Mouse (Mus musculus): ENCODE results near the gene Krt20. TPM values are rescaled to one million over a fixed set of nuclear protein-coding genes. Genes with fewer than 3 reads are reported as not detected.

Krt20 gene
- 0.35 and 1.6 TPM in 2 replicates for polyA plus RNA-seq (2016; fragmentation: Nextera tagmentation; extraction: Ambion mirVana)

GRCm38 (mm10) chr11:99437972-99438371 lies at the start of gene Krt20:
Gene Krt20, minus strand, starts transcription at chr11:99438150.
- DNase-seq (ENCODE audit: low spot score): no peak
- WGBS: 62% methylated on average over 10 of the region's 10 CpGs
- Histone ChIP-seq H3K27ac (no peak within 1 kb of the TSS), H3K36me3 (no peaks in the 10 kb centered on the region), H3K4me3 (no peak within 1 kb of the TSS), H3K9me3 (no peaks in the 10 kb centered on the region), H3K27me3 (ENCODE audit: insufficient read depth, poor library complexity, severe bottlenecking) (no peaks in the 10 kb centered on the region), H3K4me1 (replicated peaks) (0 out of 2 replicates have a peak, but pooled peaks cover 4% of the 10 kb centered on the region)

- no peak for DNase-seq (ENCODE audit: low spot score)
- no peaks in the 10 kb centered on the region for H3K27me3 ChIP-seq (ENCODE audit: insufficient read depth, poor library complexity, severe bottlenecking)
- WGBS: 86% methylated on average over 3 of the region's 3 CpGs
- H3K36me3 ChIP-seq: no peaks in the 10 kb centered on the region
- no peaks in the 10 kb centered on the region for H3K4me1 ChIP-seq (replicated peaks)
- no peaks in the 10 kb centered on the region for H3K9me3 ChIP-seq
- no peak overlapping the region for H3K4me3 ChIP-seq
- H3K27ac ChIP-seq: no peak overlapping the region
Observed at GRCm38 (mm10) chr11:99474981-99475380, 37.0 kb upstream of the Krt20 start.

GRCm38 (mm10) chr11:99473433-99473832 lies 35.5 kb upstream of the Krt20 start:
- Histone ChIP-seq H3K4me3 (no peak overlapping the region), H3K4me1 (replicated peaks) (no peaks in the 10 kb centered on the region), H3K36me3 (no peaks in the 10 kb centered on the region), H3K27me3 (ENCODE audit: insufficient read depth, poor library complexity, severe bottlenecking) (no peaks in the 10 kb centered on the region), H3K9me3 (no peaks in the 10 kb centered on the region), H3K27ac (no peak overlapping the region)
- DNase-seq (ENCODE audit: low spot score): no peak
- 87% methylated on average over 6 of the region's 6 CpGs for WGBS

GRCm38 (mm10) chr11:99472405-99472804 lies 34.5 kb upstream of the Krt20 start:
- H3K36me3 ChIP-seq: no peaks in the 10 kb centered on the region
- H3K27ac ChIP-seq: no peak overlapping the region
- no peak overlapping the region for H3K4me3 ChIP-seq
- no peaks in the 10 kb centered on the region for H3K27me3 ChIP-seq (ENCODE audit: insufficient read depth, poor library complexity, severe bottlenecking)
- no peak for DNase-seq (ENCODE audit: low spot score)
- no peaks in the 10 kb centered on the region for H3K9me3 ChIP-seq
- 88% methylated on average over 4 of the region's 4 CpGs for WGBS
- H3K4me1 ChIP-seq (replicated peaks): no peaks in the 10 kb centered on the region

GRCm38 (mm10) chr11:99471946-99472345 lies 34.0 kb upstream of the Krt20 start:
- Histone ChIP-seq H3K4me1 (replicated peaks) (no peaks in the 10 kb centered on the region), H3K4me3 (no peak overlapping the region), H3K36me3 (no peaks in the 10 kb centered on the region), H3K27me3 (ENCODE audit: insufficient read depth, poor library complexity, severe bottlenecking) (no peaks in the 10 kb centered on the region), H3K9me3 (no peaks in the 10 kb centered on the region), H3K27ac (no peak overlapping the region)
- no peak for DNase-seq (ENCODE audit: low spot score)
- WGBS: 94% methylated on average over 6 of the region's 6 CpGs

GRCm38 (mm10) chr11:99469228-99469627 lies 31.3 kb upstream of the Krt20 start:
- no peaks in the 10 kb centered on the region for H3K9me3 ChIP-seq
- WGBS: 85% methylated on average over 4 of the region's 4 CpGs
- H3K27me3 ChIP-seq (ENCODE audit: insufficient read depth, poor library complexity, severe bottlenecking): no peaks in the 10 kb centered on the region
- H3K4me1 ChIP-seq (replicated peaks): no peaks in the 10 kb centered on the region
- no peak for DNase-seq (ENCODE audit: low spot score)
- no peaks in the 10 kb centered on the region for H3K36me3 ChIP-seq
- no peak overlapping the region for H3K27ac ChIP-seq
- H3K4me3 ChIP-seq: no peak overlapping the region

GRCm38 (mm10) chr11:99468566-99468965 lies 30.6 kb upstream of the Krt20 start:
- Histone ChIP-seq H3K27ac (no peak overlapping the region), H3K27me3 (ENCODE audit: insufficient read depth, poor library complexity, severe bottlenecking) (no peaks in the 10 kb centered on the region), H3K36me3 (no peaks in the 10 kb centered on the region), H3K9me3 (no peaks in the 10 kb centered on the region), H3K4me3 (no peak overlapping the region), H3K4me1 (replicated peaks) (no peaks in the 10 kb centered on the region)
- 88% methylated on average over 11 of the region's 11 CpGs for WGBS
- DNase-seq (ENCODE audit: low spot score): no peak

- no peak overlapping the region for H3K4me3 ChIP-seq
- DNase-seq (ENCODE audit: low spot score): no peak
- H3K4me1 ChIP-seq (replicated peaks): no peaks in the 10 kb centered on the region
- H3K27me3 ChIP-seq (ENCODE audit: insufficient read depth, poor library complexity, severe bottlenecking): no peaks in the 10 kb centered on the region
- H3K27ac ChIP-seq: no peak overlapping the region
- H3K9me3 ChIP-seq: no peaks in the 10 kb centered on the region
- H3K36me3 ChIP-seq: no peaks in the 10 kb centered on the region
- 51% methylated on average over 7 of the region's 7 CpGs for WGBS
Observed at GRCm38 (mm10) chr11:99466316-99466715, 28.4 kb upstream of the Krt20 start.

GRCm38 (mm10) chr11:99464836-99465235 lies 26.9 kb upstream of the Krt20 start:
- H3K36me3 ChIP-seq: no peaks in the 10 kb centered on the region
- no peaks in the 10 kb centered on the region for H3K4me1 ChIP-seq (replicated peaks)
- 7% methylated on average over 5 of the region's 5 CpGs for WGBS
- no peak overlapping the region for H3K4me3 ChIP-seq
- H3K9me3 ChIP-seq: no peaks in the 10 kb centered on the region
- no peak overlapping the region for H3K27ac ChIP-seq
- DNase-seq (ENCODE audit: low spot score): peak; percentile 83
- H3K27me3 ChIP-seq (ENCODE audit: insufficient read depth, poor library complexity, severe bottlenecking): no peaks in the 10 kb centered on the region

GRCm38 (mm10) chr11:99463155-99463554 lies 25.2 kb upstream of the Krt20 start:
- Histone ChIP-seq H3K27me3 (ENCODE audit: insufficient read depth, poor library complexity, severe bottlenecking) (no peaks in the 10 kb centered on the region), H3K4me3 (no peak overlapping the region), H3K36me3 (no peaks in the 10 kb centered on the region), H3K9me3 (no peaks in the 10 kb centered on the region), H3K4me1 (replicated peaks) (no peaks in the 10 kb centered on the region), H3K27ac (no peak overlapping the region)
- 16% methylated on average over 8 of the region's 8 CpGs for WGBS
- DNase-seq (ENCODE audit: low spot score): peak; percentile 72

GRCm38 (mm10) chr11:99461736-99462135 lies 23.8 kb upstream of the Krt20 start:
- no peak overlapping the region for H3K27ac ChIP-seq
- 68% methylated on average over 7 of the region's 7 CpGs for WGBS
- H3K27me3 ChIP-seq (ENCODE audit: insufficient read depth, poor library complexity, severe bottlenecking): no peaks in the 10 kb centered on the region
- H3K9me3 ChIP-seq: no peaks in the 10 kb centered on the region
- no peaks in the 10 kb centered on the region for H3K4me1 ChIP-seq (replicated peaks)
- H3K4me3 ChIP-seq: no peak overlapping the region
- DNase-seq (ENCODE audit: low spot score): no peak
- no peaks in the 10 kb centered on the region for H3K36me3 ChIP-seq

- Histone ChIP-seq H3K9me3 (no peaks in the 10 kb centered on the region), H3K27me3 (ENCODE audit: insufficient read depth, poor library complexity, severe bottlenecking) (no peaks in the 10 kb centered on the region), H3K4me1 (replicated peaks) (no peaks in the 10 kb centered on the region), H3K4me3 (no peak overlapping the region), H3K27ac (no peak overlapping the region), H3K36me3 (no peaks in the 10 kb centered on the region)
- WGBS: 69% methylated on average over 7 of the region's 7 CpGs
- DNase-seq (ENCODE audit: low spot score): no peak
Observed at GRCm38 (mm10) chr11:99458887-99459286, 20.9 kb upstream of the Krt20 start.

- Histone ChIP-seq H3K36me3 (no peaks in the 10 kb centered on the region), H3K9me3 (no peaks in the 10 kb centered on the region), H3K4me1 (replicated peaks) (no peaks in the 10 kb centered on the region), H3K4me3 (no peak overlapping the region), H3K27ac (no peak overlapping the region), H3K27me3 (ENCODE audit: insufficient read depth, poor library complexity, severe bottlenecking) (no peaks in the 10 kb centered on the region)
- DNase-seq (ENCODE audit: low spot score): no peak
- WGBS: 61% methylated on average over 10 of the region's 10 CpGs
Observed at GRCm38 (mm10) chr11:99454759-99455158, 16.8 kb upstream of the Krt20 start.

GRCm38 (mm10) chr11:99454044-99454443 lies 16.1 kb upstream of the Krt20 start:
- Histone ChIP-seq H3K27ac (no peak overlapping the region), H3K27me3 (ENCODE audit: insufficient read depth, poor library complexity, severe bottlenecking) (no peaks in the 10 kb centered on the region), H3K9me3 (no peaks in the 10 kb centered on the region), H3K4me1 (replicated peaks) (no peaks in the 10 kb centered on the region), H3K4me3 (no peak overlapping the region), H3K36me3 (no peaks in the 10 kb centered on the region)
- DNase-seq (ENCODE audit: low spot score): no peak
- WGBS: 89% methylated on average over 4 of the region's 4 CpGs

All from hindbrain, embryonic 10.5 days (tissue).